Mouse (Mus musculus) myocyte (in vitro differentiated cells): ENCODE data around the gene Farp2. TPM values are rescaled to one million over a fixed set of nuclear protein-coding genes. Genes with fewer than 3 reads are reported as not detected.

Experiments used
- H3K27me3 ChIP-seq: one replicate; pipeline ENCODE4 v1.6.1; 2011; ENCODE audit not compliant: control insufficient read depth, insufficient read depth, insufficient read length
- H3K36me3 ChIP-seq: one replicate; pipeline ENCODE4 v1.6.1; 2011; ENCODE audit not compliant: control insufficient read depth, insufficient read depth
- H3K4me2 ChIP-seq: one replicate; pipeline ENCODE4 v1.6.1; 2011; ENCODE audit warnings: low read depth, control low read depth
- H3K4me3 ChIP-seq: one replicate; pipeline ENCODE4 v1.5.1; 2011; ENCODE audit warnings: mild to moderate bottlenecking, control low read depth, moderate library complexity
- H3K79me2 ChIP-seq: one replicate; pipeline ENCODE4 v1.6.1; 2011; ENCODE audit not compliant: control insufficient read depth, insufficient read depth
- H3ac ChIP-seq: one replicate; pipeline ENCODE4 v1.6.1; 2011; ENCODE audit not compliant: control insufficient read depth, insufficient read length
- CEBPB ChIP-seq: IDR thresholded peaks from 2 replicates; pipeline ENCODE4 v1.6.1; 2011; ENCODE audit warnings: mild to moderate bottlenecking, moderate library complexity; ENCODE audit not compliant: poor library complexity, insufficient read depth, severe bottlenecking
- E2F4 ChIP-seq: IDR thresholded peaks from one replicate; pipeline ENCODE4 v1.6.1; 2011; ENCODE audit warnings: mild to moderate bottlenecking, control low read depth, moderate library complexity; ENCODE audit not compliant: insufficient read depth
- MAX ChIP-seq: IDR thresholded peaks from one replicate; pipeline ENCODE4 v1.6.1; 2011; ENCODE audit warnings: low read depth, mild to moderate bottlenecking, control low read depth
- MYOD1 ChIP-seq, 3 experiments: IDR thresholded peaks; one replicate each; pipeline ENCODE4 v1.6.1; 2011; ENCODE audit warnings: control low read depth in 2 of 3, low read depth in 2 of 3, mild to moderate bottlenecking in 2 of 3, moderate library complexity in 1 of 3; ENCODE audit not compliant: insufficient read length in 2 of 3, control insufficient read depth in 1 of 3
- MYOG ChIP-seq, 3 experiments: IDR thresholded peaks; one replicate each; pipeline ENCODE4 v1.6.1; 2011; ENCODE audit warnings: control low read depth in 2 of 3, low read depth in 2 of 3, mild to moderate bottlenecking in 2 of 3; ENCODE audit not compliant: insufficient read length in 2 of 3, control insufficient read depth in 1 of 3, insufficient read depth in 1 of 3
- POLR2A ChIP-seq: IDR thresholded peaks from one replicate; pipeline ENCODE4 v1.6.1; 2011; ENCODE audit warnings: low read depth, mild to moderate bottlenecking, control low read depth, moderate library complexity; ENCODE audit not compliant: insufficient read length
- POLR2AphosphoS2 ChIP-seq: IDR thresholded peaks from one replicate; pipeline ENCODE4 v1.6.1; 2011; ENCODE audit warnings: low read depth, control low read depth; ENCODE audit not compliant: insufficient read length
- REST ChIP-seq: IDR thresholded peaks from one replicate; pipeline ENCODE4 v1.6.1; 2011; ENCODE audit warnings: mild to moderate bottlenecking, control low read depth, moderate library complexity; ENCODE audit not compliant: insufficient read depth, insufficient read length
- SRF ChIP-seq: IDR thresholded peaks from one replicate; pipeline ENCODE4 v1.6.1; 2011; ENCODE audit warnings: low read depth; ENCODE audit not compliant: control insufficient read depth, insufficient read length
- TCF12 ChIP-seq: IDR thresholded peaks from one replicate; pipeline ENCODE4 v1.6.1; 2011; ENCODE audit warnings: mild to moderate bottlenecking, control low read depth; ENCODE audit not compliant: poor library complexity, insufficient read depth, severe bottlenecking
- TCF3 ChIP-seq: IDR thresholded peaks from one replicate; pipeline ENCODE4 v1.6.1; 2011; ENCODE audit warnings: low read depth, control low read depth; ENCODE audit not compliant: insufficient read length
- USF1 ChIP-seq: IDR thresholded peaks from one replicate; pipeline ENCODE4 v1.6.1; 2011; ENCODE audit warnings: low read depth, mild to moderate bottlenecking, control low read depth, moderate library complexity
- polyA plus RNA-seq: library from polyadenylated mRNA; unstranded; fragments of >200 nt; fragmentation: generic; extraction: Trizol; gene quantifications from one replicate; pipeline ENCODE4 v1.2.1, GENCODE M21; 2012; ENCODE audit warnings: missing spikeins

Gene Farp2
- polyA plus RNA-seq, 1 experiment, result 3.1 TPM

DNA sequence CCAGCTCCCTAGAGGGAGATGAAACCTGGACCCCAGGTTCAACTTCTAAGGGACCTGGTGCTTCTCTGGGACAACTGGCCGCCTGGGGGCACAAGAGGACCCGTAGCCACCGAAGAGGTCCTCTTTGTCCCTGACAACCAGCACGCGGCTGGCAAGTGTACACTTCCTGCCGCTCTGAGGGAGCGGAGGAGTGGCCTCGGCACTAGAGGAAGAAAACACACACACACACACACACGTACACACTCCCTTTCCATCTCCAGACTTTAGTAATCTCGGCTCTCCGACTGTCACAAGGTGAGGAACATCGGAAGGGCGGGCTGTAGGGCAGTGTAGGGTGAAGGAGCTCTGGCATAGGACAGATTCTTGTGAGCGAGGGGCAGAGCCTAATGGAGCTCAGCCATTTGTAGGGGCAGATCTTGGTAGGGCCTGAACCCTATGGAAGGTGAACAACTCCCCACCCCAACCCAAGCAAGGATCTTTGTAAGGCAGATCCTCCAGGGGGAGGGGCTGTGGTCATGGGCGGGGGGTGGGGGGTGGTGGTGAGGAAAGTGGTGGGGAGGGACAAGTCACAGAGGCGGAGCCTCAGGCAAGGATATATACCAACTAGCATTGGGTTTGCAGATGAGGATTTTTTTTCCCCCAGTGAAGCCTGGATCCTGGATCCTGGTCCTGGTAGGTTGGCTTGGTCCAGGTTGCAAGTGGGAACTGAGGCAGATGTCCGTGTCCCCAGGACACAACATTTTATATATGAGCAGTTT is 157.1 kb downstream of the Farp2 start:
- no peak overlapping the region for H3ac ChIP-seq
- peak overlapping the region; percentile 19 for H3K4me3 ChIP-seq
- H3K27me3 ChIP-seq, result no peaks in the 10 kb centered on the region
- H3K79me2 ChIP-seq, result no peaks in the 10 kb centered on the region
- no peaks in the 10 kb centered on the region for H3K36me3 ChIP-seq
- H3K4me2 ChIP-seq, result peak overlapping the region; percentile 87
- TF ChIP-seq TCF3 (no peak), MYOG (IDR thresholded peaks at IDR 0.05; ENCODE audit: control insufficient read depth in 1 of 3, insufficient read depth in 1 of 3, insufficient read length in 2 of 3, low read depth in 2 of 3) (no peak), POLR2AphosphoS2 (no peak), MYOD1 (IDR thresholded peaks at IDR 0.05; ENCODE audit: control insufficient read depth in 1 of 3, insufficient read length in 2 of 3, low read depth in 2 of 3) (peak in 1 of 3 experiments; percentile 9), USF1 (no peak), MAX (peak; percentile 73), POLR2A (peak; percentile 42), CEBPB (no peak), SRF (no peak), TCF12 (no peak)

DNA sequence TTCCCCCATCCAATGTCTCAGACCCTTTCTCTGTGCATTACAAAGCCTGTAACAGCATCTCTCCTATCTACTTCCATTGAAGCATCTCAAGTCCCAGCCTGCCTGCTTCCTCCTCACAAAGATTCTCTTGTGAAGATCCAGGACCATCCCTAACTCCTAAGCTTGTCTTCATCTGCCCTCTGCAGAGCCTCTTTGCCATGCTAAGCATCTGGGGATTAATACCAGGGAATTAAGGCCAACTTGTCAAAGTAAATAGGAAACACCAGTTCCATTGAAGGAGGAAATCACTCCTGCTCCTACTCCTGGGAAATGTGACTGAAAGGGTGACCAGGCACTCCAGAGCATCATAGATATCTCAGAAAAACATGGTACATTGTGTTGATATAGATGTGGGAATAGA is 158.1 kb downstream of the Farp2 start:
- no peaks in the 10 kb centered on the region for H3K36me3 ChIP-seq
- H3ac ChIP-seq, result no peak overlapping the region
- no peak overlapping the region for H3K4me2 ChIP-seq
- no peak overlapping the region for H3K4me3 ChIP-seq
- TF ChIP-seq POLR2AphosphoS2, result no peak
- no peak for TF ChIP-seq REST
- no peak for TF ChIP-seq E2F4
- no peak for TF ChIP-seq TCF3
- TF ChIP-seq USF1, result no peak
- no peak for TF ChIP-seq MAX
- no peak for TF ChIP-seq TCF12
- TF ChIP-seq SRF, result no peak
- no peak for TF ChIP-seq CEBPB
- TF ChIP-seq MYOG (IDR thresholded peaks at IDR 0.05; ENCODE audit: control insufficient read depth in 1 of 3, insufficient read depth in 1 of 3, insufficient read length in 2 of 3, low read depth in 2 of 3), result no peak
- no peak for TF ChIP-seq POLR2A
- TF ChIP-seq MYOD1 (IDR thresholded peaks at IDR 0.05; ENCODE audit: control insufficient read depth in 1 of 3, insufficient read length in 2 of 3, low read depth in 2 of 3), result no peak
- H3K79me2 ChIP-seq, result no peaks in the 10 kb centered on the region
- H3K27me3 ChIP-seq, result no peaks in the 10 kb centered on the region

Other genes starting within 250 kb of the Farp2 start
- gene Mterf4, start 206.2 kb upstream of the Farp2 start, polyA plus RNA-seq, result 16.5 TPM
- 22.9 TPM for gene Ppp1r7, start 169.2 kb upstream of the Farp2 start, polyA plus RNA-seq
- gene Pask, start 168.6 kb upstream of the Farp2 start, polyA plus RNA-seq, result 2.7 TPM
- not detected for gene Ano7, start 138.1 kb upstream of the Farp2 start, polyA plus RNA-seq
- 154 TPM for gene Hdlbp, start 33.3 kb upstream of the Farp2 start, polyA plus RNA-seq
- 119 TPM for gene Stk25, start 146.6 kb downstream of the Farp2 start, polyA plus RNA-seq
- 37.8 TPM for gene Bok, start 173.6 kb downstream of the Farp2 start, polyA plus RNA-seq
- 49.9 TPM for gene Atg4b, start 239.4 kb downstream of the Farp2 start, polyA plus RNA-seq
- gene Thap4, start 242.8 kb downstream of the Farp2 start, polyA plus RNA-seq, result 52.9 TPM